Mouse (Mus musculus) embryonic fibroblast, embryonic 13.5 days (primary cell): ENCODE measurements around the gene Kcnj9.

Experiments
- CTCF ChIP-seq: IDR thresholded peaks from 2 replicates; pipeline ENCODE4 v1.5.1; 2011; ENCODE audit warnings: mild to moderate bottlenecking, control low read depth, low read length, moderate library complexity, borderline replicate concordance; ENCODE audit not compliant: insufficient read depth
- POLR2A ChIP-seq: IDR thresholded peaks from 2 replicates; pipeline ENCODE4 v1.6.1; 2011; ENCODE audit warnings: low read depth, mild to moderate bottlenecking, control low read depth, low read length, moderate library complexity

- no peak for TF ChIP-seq CTCF
- no peak for TF ChIP-seq POLR2A
These were observed 50.8 kb downstream of the Kcnj9 start for GRCm38 (mm10) chr1:172278328-172278727.
